Mouse (Mus musculus) neural tube, embryonic 14.5 days (tissue): ENCODE measurements around the gene Tmem231. TPM values are rescaled to one million over a fixed set of nuclear protein-coding genes. Genes with fewer than 3 reads are reported as not detected.

Source experiments
- ATAC-seq: fragments of 200-750 bp; cut with Nextera tagmentation; 2 replicates; pipeline ENCODE4 v1.8.0; 2017; ENCODE audit warnings: low read depth, mild to moderate bottlenecking, moderate TSS enrichment, moderate library complexity
- H3K27ac ChIP-seq: fragments of 300-500 bp; sonication (generic); 2 replicates; pipeline ENCODE4 v1.5.1; 2014; ENCODE audit warnings: low read depth, mild to moderate bottlenecking, control low read depth, low read length, moderate library complexity, mixed read lengths
- H3K27me3 ChIP-seq: fragments of 300-500 bp; sonication (generic); 2 replicates; pipeline ENCODE4 v1.6.1; 2014; ENCODE audit warnings: low read length; ENCODE audit not compliant: control insufficient read depth, insufficient read depth
- H3K36me3 ChIP-seq: fragments of 300-500 bp; sonication (generic); 2 replicates; pipeline ENCODE4 v1.6.1; 2014; ENCODE audit warnings: low read length, mixed read lengths; ENCODE audit not compliant: control insufficient read depth, insufficient read depth
- H3K4me1 ChIP-seq: fragments of 300-500 bp; sonication (generic); 2 replicates; pipeline ENCODE4 v1.6.1; 2014; ENCODE audit warnings: low read length; ENCODE audit not compliant: control insufficient read depth, insufficient read depth
- H3K4me2 ChIP-seq: fragments of 300-500 bp; sonication (generic); 2 replicates; pipeline ENCODE4 v1.6.1; 2014; ENCODE audit warnings: mild to moderate bottlenecking, low read depth, low read length, control low read depth
- H3K4me3 ChIP-seq: fragments of 300-500 bp; sonication (generic); 2 replicates; pipeline ENCODE4 v1.5.1; 2014; ENCODE audit warnings: low read depth, low read length, control low read depth, mixed read lengths
- H3K9ac ChIP-seq: fragments of 300-500 bp; sonication (generic); replicated peaks from 2 replicates; pipeline ENCODE4 v1.6.1; 2014; ENCODE audit warnings: low read depth, mild to moderate bottlenecking, control low read depth, low read length, mixed read lengths
- H3K9me3 ChIP-seq: fragments of 300-500 bp; sonication (generic); 2 replicates; pipeline ENCODE4 v1.6.1; 2016; ENCODE audit warnings: low read length; ENCODE audit not compliant: control insufficient read depth
- WGBS: fragments of 180-500 bp; shearing (Covaris S2); extraction: QIAGEN DNeasy Blood & Tissue Kit; methylation state at CpG from one replicate; pipeline ENCODE4 v1.1.7; 2014; 5-methylcytosine and 5-hydroxymethylcytosine counted together
- polyA plus RNA-seq: library from polyadenylated mRNA; unstranded; fragments of >200 nt; fragmentation: Nextera tagmentation; extraction: Ambion mirVana; gene quantifications from 2 replicates; pipeline ENCODE4 v1.2.1, GENCODE M21; 2014

Tmem231 gene
- polyA plus RNA-seq, 1 experiment from 2014 or later = 14.8 TPM

- no peaks in the 10 kb centered on the region for H3K36me3 ChIP-seq
- H3K27me3 ChIP-seq = no peaks in the 10 kb centered on the region
- WGBS = 35% methylated on average over 10 of the region's 10 CpGs
- ATAC-seq = no peak
- no peak overlapping the region for H3K27ac ChIP-seq
- H3K9ac ChIP-seq = no peak overlapping the region
- no peaks in the 10 kb centered on the region for H3K9me3 ChIP-seq
- no peak overlapping the region for H3K4me2 ChIP-seq
- no peak overlapping the region for H3K4me3 ChIP-seq
- no peaks in the 10 kb centered on the region for H3K4me1 ChIP-seq
Measured at GRCm38 (mm10) chr8:111923383-111923804, 10.3 kb downstream of the Tmem231 start.

GRCm38 (mm10) chr8:111920971-111921370 is 12.7 kb downstream of the Tmem231 start:
- ATAC-seq = no peak
- no peak overlapping the region for H3K4me3 ChIP-seq
- WGBS = 83% methylated on average over 4 of the region's 4 CpGs

GRCm38 (mm10) chr8:111919663-111920062 is 14.0 kb downstream of the Tmem231 start:
- Histone ChIP-seq H3K9ac (no peak overlapping the region), H3K27me3 (no peaks in the 10 kb centered on the region), H3K4me2 (no peak overlapping the region), H3K27ac (no peak overlapping the region), H3K4me1 (no peaks in the 10 kb centered on the region), H3K36me3 (no peaks in the 10 kb centered on the region), H3K9me3 (no peaks in the 10 kb centered on the region), H3K4me3 (no peak overlapping the region)
- no peak for ATAC-seq
- WGBS = 82% methylated on average over 2 of the region's 2 CpGs

More at GRCm38 (mm10) chr8:111920971-111921370, 12.7 kb downstream of the Tmem231 start:
- H3K27me3 ChIP-seq = no peaks in the 10 kb centered on the region
- H3K27ac ChIP-seq = no peak overlapping the region
- H3K9ac ChIP-seq = no peak overlapping the region
- H3K4me2 ChIP-seq = no peak overlapping the region
- no peaks in the 10 kb centered on the region for H3K4me1 ChIP-seq
- no peaks in the 10 kb centered on the region for H3K9me3 ChIP-seq
- no peaks in the 10 kb centered on the region for H3K36me3 ChIP-seq

- H3K36me3 ChIP-seq = no peaks in the 10 kb centered on the region; the same call in 1 of the 2 replicates
Measured at GRCm38 (mm10) chr8:111912860-111913432, 20.7 kb downstream of the Tmem231 start.

GRCm38 (mm10) chr8:111911572-111911971 is 22.1 kb downstream of the Tmem231 start:
- H3K9ac ChIP-seq = no peak overlapping the region
- no peak overlapping the region for H3K27ac ChIP-seq
- H3K4me1 ChIP-seq = 0 out of 2 replicates have a peak, but pooled peaks cover 2% of the 10 kb centered on the region
- no peak overlapping the region for H3K4me2 ChIP-seq
- no peak for ATAC-seq
- H3K27me3 ChIP-seq = no peaks in the 10 kb centered on the region
- H3K9me3 ChIP-seq = no peaks in the 10 kb centered on the region
- H3K4me3 ChIP-seq = no peak overlapping the region
- 28% methylated on average over 7 of the region's 7 CpGs for WGBS
- H3K36me3 ChIP-seq = no peaks in the 10 kb centered on the region; the same call in 1 of the 2 replicates

More at GRCm38 (mm10) chr8:111912860-111913432, 20.7 kb downstream of the Tmem231 start:
- Histone ChIP-seq H3K27me3 (no peaks in the 10 kb centered on the region), H3K9me3 (no peaks in the 10 kb centered on the region), H3K27ac (peak overlapping the region; percentile 55; the same call in 1 of the 2 replicates), H3K4me1 (0 out of 2 replicates have a peak, but pooled peaks cover 2% of the 10 kb centered on the region), H3K4me2 (no peak overlapping the region), H3K4me3 (no peak overlapping the region), H3K9ac (no peak overlapping the region)
- 26% methylated on average over 12 of the region's 12 CpGs for WGBS
- ATAC-seq = peak; percentile 90

- Histone ChIP-seq H3K27me3 (no peaks in the 10 kb centered on the region), H3K4me2 (peak within 1 kb of the TSS; percentile 80), H3K9me3 (no peaks in the 10 kb centered on the region), H3K36me3 (no peaks in the 10 kb centered on the region; the same call in 1 of the 2 replicates), H3K4me3 (peak within 1 kb of the TSS; percentile 40), H3K27ac (peak within 1 kb of the TSS; percentile 28; the same call in 1 of the 2 replicates), H3K4me1 (0 out of 2 replicates have a peak, but pooled peaks cover 2% of the 10 kb centered on the region), H3K9ac (peak within 1 kb of the TSS; percentile 68)
- 4% methylated on average over 47 of the region's 47 CpGs for WGBS
- ATAC-seq = peak; percentile 64
Measured at GRCm38 (mm10) chr8:111909621-111910450, 23.8 kb downstream of the Tmem231 start, which contains the start of gene Chst5. Gene Chst5 (minus strand): TSS chr8:111910447.

GRCm38 (mm10) chr8:111905500-111906121 is 28.1 kb downstream of the Tmem231 start:
- Histone ChIP-seq H3K36me3 (no peaks in the 10 kb centered on the region), H3K9ac (no peak overlapping the region), H3K4me3 (no peak overlapping the region), H3K4me2 (no peak overlapping the region), H3K27me3 (no peaks in the 10 kb centered on the region), H3K27ac (no peak overlapping the region), H3K4me1 (0 out of 2 replicates have a peak, but pooled peaks cover 2% of the 10 kb centered on the region), H3K9me3 (no peaks in the 10 kb centered on the region)
- WGBS = 78% methylated on average over 7 of the region's 8 CpGs
- no peak for ATAC-seq

GRCm38 (mm10) chr8:111902080-111902479 is 31.6 kb downstream of the Tmem231 start:
- H3K4me3 ChIP-seq = no peak overlapping the region
- no peak for ATAC-seq

More at GRCm38 (mm10) chr8:111902080-111902479, 31.6 kb downstream of the Tmem231 start:
- no peak overlapping the region for H3K9ac ChIP-seq
- H3K36me3 ChIP-seq = no peaks in the 10 kb centered on the region
- no peak overlapping the region for H3K4me2 ChIP-seq
- WGBS = 45% methylated on average over 5 of the region's 5 CpGs
- H3K27me3 ChIP-seq = no peaks in the 10 kb centered on the region
- no peaks in the 10 kb centered on the region for H3K9me3 ChIP-seq
- H3K27ac ChIP-seq = no peak overlapping the region
- no peaks in the 10 kb centered on the region for H3K4me1 ChIP-seq
